Mouse (Mus musculus) ES-Bruce4 (cell line): Measurements from ENCODE around the gene Kri1.

Experiments
- CTCF ChIP-seq: IDR thresholded peaks from one replicate; pipeline ENCODE4 v1.8.1; 2011; ENCODE audit warnings: low read depth, low read length
- EP300 ChIP-seq: IDR thresholded peaks from 2 replicates; pipeline ENCODE4 v1.6.1; 2011; ENCODE audit warnings: low read depth, low read length; ENCODE audit not compliant: insufficient read depth
- POLR2A ChIP-seq: IDR thresholded peaks from one replicate; pipeline ENCODE4 v1.8.1; 2011; ENCODE audit warnings: low read length; ENCODE audit not compliant: insufficient read depth

DNA sequence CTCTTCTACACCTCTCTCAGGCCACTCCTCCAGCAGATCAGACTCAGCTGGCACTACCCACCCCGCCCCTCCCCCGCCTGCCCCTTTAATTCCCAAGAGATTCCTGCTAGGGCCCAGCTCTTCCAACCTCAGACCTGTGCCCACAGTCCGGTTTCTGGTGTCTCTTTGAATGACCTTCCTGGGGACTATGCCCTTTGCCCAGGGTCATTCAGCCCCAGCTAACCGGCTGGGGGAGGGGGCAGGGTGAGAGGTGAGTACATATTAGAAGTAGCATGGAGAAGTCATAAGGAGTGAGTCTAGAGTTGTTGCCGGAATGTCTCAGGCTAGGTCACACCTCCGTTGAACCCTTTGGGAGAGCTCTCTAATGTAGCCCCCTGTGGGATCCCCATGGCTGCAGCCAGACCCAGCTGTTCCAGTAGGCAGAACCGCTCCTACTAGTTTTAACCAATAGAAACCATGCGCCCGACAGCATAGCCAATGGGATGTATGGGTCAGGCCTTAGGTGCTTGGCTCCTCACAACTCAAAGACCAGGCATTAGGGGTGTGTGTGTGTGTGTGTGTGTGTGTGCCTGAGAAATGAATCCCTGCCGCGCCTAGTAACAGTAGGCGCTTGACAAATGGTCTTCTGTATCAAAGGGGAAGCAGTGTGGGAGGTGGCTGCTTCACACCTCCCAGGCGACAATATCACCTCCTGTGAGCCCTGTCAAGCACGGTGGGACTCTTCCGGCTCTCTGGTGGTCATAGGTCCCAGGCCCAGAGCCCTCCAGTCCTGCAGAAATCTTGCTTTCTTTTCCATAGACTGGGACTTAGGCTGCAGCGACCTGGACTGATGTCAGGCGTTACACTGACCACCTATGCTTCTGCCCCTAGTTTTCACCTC lies 37.9 kb downstream of the Kri1 start:
- TF ChIP-seq CTCF, result no peak
- TF ChIP-seq EP300, result no peak
- TF ChIP-seq POLR2A, result no peak
